Mouse (Mus musculus) stomach, postnatal 0 days (tissue): Measurements from ENCODE around the gene Rplp0. TPM values are rescaled to one million over a fixed set of nuclear protein-coding genes. Genes with fewer than 3 reads are reported as not detected.

Experiments used
- ATAC-seq: fragments of 200-750 bp; cut with Nextera tagmentation; 2 replicates; pipeline ENCODE4 v1.8.0; 2017; ENCODE audit not compliant: low FRiP score, low TSS enrichment
- DNase-seq: peaks from one replicate; pipeline ENCODE4 v3.0.0-alpha.2; 2016; ENCODE audit warnings: low spot score
- H3K27ac ChIP-seq: fragments of 300-500 bp; sonication (generic); replicated peaks from 2 replicates; pipeline ENCODE4 v1.5.1; 2014; ENCODE audit warnings: mild to moderate bottlenecking, control low read depth
- H3K27me3 ChIP-seq: fragments of 300-500 bp; sonication (generic); 2 replicates; pipeline ENCODE4 v1.6.1; 2014; ENCODE audit warnings: low read length; ENCODE audit not compliant: control insufficient read depth, insufficient read depth
- H3K36me3 ChIP-seq: fragments of 300-500 bp; sonication (generic); 2 replicates; pipeline ENCODE4 v1.6.1; 2014; ENCODE audit warnings: low read length, mixed read lengths; ENCODE audit not compliant: control insufficient read depth, insufficient read depth
- H3K4me1 ChIP-seq: fragments of 300-500 bp; sonication (generic); replicated peaks from 2 replicates; pipeline ENCODE4 v1.6.1; 2014; ENCODE audit warnings: antibody characterized with exemption; ENCODE audit not compliant: control insufficient read depth, insufficient read depth
- H3K4me2 ChIP-seq: fragments of 300-500 bp; sonication (generic); replicated peaks from 2 replicates; pipeline ENCODE4 v1.6.1; 2014; ENCODE audit warnings: low read depth, mild to moderate bottlenecking, control low read depth, moderate library complexity
- H3K4me3 ChIP-seq: fragments of 300-500 bp; sonication (generic); 2 replicates; pipeline ENCODE4 v1.5.1; 2014; ENCODE audit warnings: low read depth, low read length, control low read depth
- H3K9ac ChIP-seq: fragments of 300-500 bp; sonication (generic); 2 replicates; pipeline ENCODE4 v1.6.1; 2014; ENCODE audit warnings: mild to moderate bottlenecking, low read length, control low read depth, mixed read lengths
- H3K9me3 ChIP-seq: fragments of 300-500 bp; sonication (generic); 2 replicates; pipeline ENCODE4 v1.6.1; 2016; ENCODE audit warnings: low read length; ENCODE audit not compliant: control insufficient read depth
- CTCF ChIP-seq: IDR thresholded peaks from 2 replicates; pipeline ENCODE4 v1.5.1; 2016; ENCODE audit warnings: antibody characterized with exemption, low read depth, mild to moderate bottlenecking, moderate library complexity
- EP300 ChIP-seq: optimal IDR thresholded peaks from 2 replicates; pipeline ENCODE3; 2016; ENCODE audit warnings: antibody characterized with exemption
- WGBS: fragments of 180-500 bp; shearing (Covaris S2); extraction: QIAGEN DNeasy Blood & Tissue Kit; methylation state at CpG from one replicate; pipeline ENCODE4 v1.1.7; 2014; 5-methylcytosine and 5-hydroxymethylcytosine counted together
- polyA plus RNA-seq: library from polyadenylated mRNA; unstranded; fragments of >200 nt; fragmentation: Nextera tagmentation; extraction: Ambion mirVana; gene quantifications from 2 replicates; pipeline ENCODE4 v1.2.1, GENCODE M21; 2015

Gene Rplp0
- polyA plus RNA-seq, 1 experiment from 2014 or later, result 1,335 TPM

DNA sequence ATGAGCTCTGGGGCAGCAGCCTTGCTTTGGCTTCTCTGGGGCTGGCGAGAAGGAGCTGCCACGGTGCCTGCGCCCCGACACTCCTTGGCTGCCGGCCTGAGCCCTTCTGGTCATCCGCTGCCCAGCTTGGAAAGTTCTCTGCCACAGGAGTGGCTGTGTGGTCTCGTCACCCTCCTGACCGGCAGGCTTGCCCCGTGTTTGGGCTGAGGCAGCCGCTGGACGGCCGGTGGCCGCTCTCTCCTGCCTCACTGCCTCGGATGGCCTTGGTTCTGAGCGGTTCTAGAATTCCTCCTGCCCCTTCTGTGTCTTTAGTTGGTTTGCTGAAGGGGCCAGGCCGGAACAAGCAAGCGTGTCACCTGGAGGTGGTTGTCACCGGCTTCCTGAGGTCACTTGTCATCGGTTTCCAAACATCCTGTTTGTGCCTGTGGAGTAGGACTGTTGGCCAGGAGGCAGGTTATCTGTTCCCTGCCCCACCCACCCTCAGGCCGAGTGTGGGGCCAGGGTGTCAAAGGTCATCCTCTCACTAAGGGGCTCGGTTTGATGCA lies 38.9 kb upstream of the Rplp0 start:
- DNase-seq (no peak), ATAC-seq (peak; percentile 28)
- Histone ChIP-seq H3K27ac (peak overlapping the region; percentile 70), H3K4me1 (peaks cover 10% of the 10 kb centered on the region; the same call in 1 of the 2 replicates), H3K4me2 (peak overlapping the region; percentile 15), H3K36me3 (no peaks in the 10 kb centered on the region), H3K4me3 (no peak overlapping the region), H3K9me3 (no peaks in the 10 kb centered on the region), H3K9ac (no peak overlapping the region), H3K27me3 (no peaks in the 10 kb centered on the region)
- WGBS, result 54% methylated on average over 21 of the region's 21 CpGs
- TF ChIP-seq CTCF (no peak), EP300 (no peak)

DNA sequence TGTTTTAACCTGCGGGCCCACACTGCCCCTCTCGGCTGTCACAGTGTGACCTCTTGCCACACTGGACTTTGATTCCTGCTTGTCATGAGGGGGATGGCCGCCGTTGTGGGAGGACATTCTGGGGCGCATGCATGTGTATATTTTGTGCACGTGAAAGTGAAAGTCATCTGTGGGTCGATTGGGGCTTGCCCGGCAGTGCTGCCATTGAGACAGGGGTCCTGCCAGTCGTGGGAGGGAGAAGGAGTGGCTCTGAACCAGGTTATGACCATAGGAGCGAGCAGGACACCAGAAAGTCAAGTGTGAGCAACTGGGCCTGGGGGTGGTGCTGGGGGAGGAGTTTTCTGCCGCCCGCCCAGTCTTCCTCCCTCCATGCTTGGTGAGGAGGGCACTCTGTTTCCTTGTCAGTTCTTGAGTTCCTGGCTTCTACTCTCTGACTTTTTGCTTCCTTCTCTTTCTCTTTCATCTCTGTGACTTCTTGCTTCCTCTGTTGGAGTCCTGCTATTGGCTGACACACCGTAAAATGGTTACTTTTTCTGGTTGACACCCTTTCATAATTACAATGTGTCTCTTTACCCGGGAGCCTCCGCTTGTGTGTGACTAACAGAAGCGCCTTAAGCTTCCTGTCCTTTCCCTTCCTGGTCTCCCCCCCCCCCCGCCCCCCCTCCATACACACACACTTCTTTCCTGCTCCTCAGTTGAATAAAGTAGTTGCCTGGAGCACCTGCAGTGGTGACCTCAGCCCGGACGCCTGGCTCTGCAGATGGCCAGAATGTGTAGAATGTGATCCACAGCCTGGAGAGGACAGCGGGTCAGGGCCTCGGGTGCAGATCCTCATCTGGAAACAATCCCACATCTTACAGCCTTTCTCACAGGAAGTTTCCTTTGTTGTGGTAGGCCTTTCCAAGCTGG lies 37.5 kb upstream of the Rplp0 start:
- Histone ChIP-seq H3K36me3 (no peaks in the 10 kb centered on the region), H3K27ac (peak overlapping the region; percentile 81), H3K27me3 (no peaks in the 10 kb centered on the region), H3K9me3 (no peaks in the 10 kb centered on the region), H3K4me3 (no peak overlapping the region), H3K4me1 (peaks cover 10% of the 10 kb centered on the region; the same call in 1 of the 2 replicates), H3K4me2 (peak overlapping the region; percentile 17; the same call in 1 of the 2 replicates), H3K9ac (no peak overlapping the region)
- DNase-seq (peak; percentile 71), ATAC-seq (peak; percentile 69)
- WGBS, result 38% methylated on average over 20 of the region's 21 CpGs
- no peak for TF ChIP-seq CTCF
- no peak for TF ChIP-seq EP300

DNA sequence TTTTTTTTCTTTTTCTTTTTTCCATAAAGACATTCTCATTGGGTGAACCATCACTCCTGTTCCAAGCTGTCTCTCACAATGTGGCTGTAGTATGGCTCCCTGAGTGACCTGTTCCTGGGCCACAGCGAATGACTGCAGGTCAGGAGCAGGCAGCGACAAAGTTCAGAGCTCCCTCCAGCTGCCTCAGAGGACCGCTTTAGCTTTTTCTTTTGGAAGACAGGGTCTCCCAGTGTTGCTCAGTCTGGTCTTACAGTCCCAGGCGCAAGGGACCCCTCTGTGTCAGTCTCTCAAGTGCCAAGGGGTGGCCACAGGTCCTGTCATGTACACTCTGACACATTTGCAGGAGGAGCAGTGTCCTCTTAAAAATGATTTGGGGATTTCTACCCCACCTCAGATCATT lies 36.7 kb upstream of the Rplp0 start:
- no peaks in the 10 kb centered on the region for H3K9me3 ChIP-seq
- TF ChIP-seq CTCF (no peak), EP300 (no peak)
- no peaks in the 10 kb centered on the region for H3K27me3 ChIP-seq
- no peak for DNase-seq
- no peak overlapping the region for H3K4me2 ChIP-seq
- H3K4me3 ChIP-seq, result no peak overlapping the region
- WGBS, result 89% methylated on average over 4 of the region's 4 CpGs
- no peak for ATAC-seq
- H3K9ac ChIP-seq, result no peak overlapping the region
- peak overlapping the region; percentile 61; the same call in 1 of the 2 replicates for H3K27ac ChIP-seq
- H3K36me3 ChIP-seq, result no peaks in the 10 kb centered on the region
- peaks cover 10% of the 10 kb centered on the region; the same call in 1 of the 2 replicates for H3K4me1 ChIP-seq

DNA sequence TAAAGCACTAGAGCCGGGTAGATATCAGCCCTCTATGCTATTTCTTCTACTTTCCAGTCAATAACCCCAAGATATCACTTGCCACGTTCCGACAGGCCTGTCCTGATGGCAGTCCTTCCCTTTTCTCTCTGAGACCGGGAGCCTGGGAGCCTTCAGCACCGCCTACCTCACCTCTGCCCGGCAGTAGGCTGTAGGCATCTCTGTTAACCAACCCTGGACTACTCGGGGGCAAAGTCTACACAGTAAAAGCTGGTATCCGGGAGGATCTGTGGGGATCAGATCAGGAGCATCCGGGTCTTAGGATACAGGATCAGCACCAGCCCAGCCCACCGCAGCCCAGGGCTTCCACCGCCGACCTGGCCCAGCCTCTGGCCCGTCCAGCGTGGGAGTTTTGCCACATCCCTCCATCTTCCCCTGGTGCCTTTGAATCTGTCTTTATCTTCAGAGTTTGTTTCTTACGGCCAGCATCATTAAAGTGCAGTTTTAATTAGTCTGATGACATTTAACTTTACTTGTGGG lies 36.2 kb upstream of the Rplp0 start:
- TF ChIP-seq CTCF (no peak), EP300 (no peak)
- Histone ChIP-seq H3K9me3 (no peaks in the 10 kb centered on the region), H3K27ac (peak overlapping the region; percentile 61; the same call in 1 of the 2 replicates), H3K4me1 (peaks cover 10% of the 10 kb centered on the region; the same call in 1 of the 2 replicates), H3K9ac (no peak overlapping the region), H3K36me3 (no peaks in the 10 kb centered on the region), H3K4me3 (no peak overlapping the region), H3K4me2 (no peak overlapping the region), H3K27me3 (no peaks in the 10 kb centered on the region)
- ATAC-seq (no peak), DNase-seq (no peak)
- WGBS, result 69% methylated on average over 15 of the region's 15 CpGs

DNA sequence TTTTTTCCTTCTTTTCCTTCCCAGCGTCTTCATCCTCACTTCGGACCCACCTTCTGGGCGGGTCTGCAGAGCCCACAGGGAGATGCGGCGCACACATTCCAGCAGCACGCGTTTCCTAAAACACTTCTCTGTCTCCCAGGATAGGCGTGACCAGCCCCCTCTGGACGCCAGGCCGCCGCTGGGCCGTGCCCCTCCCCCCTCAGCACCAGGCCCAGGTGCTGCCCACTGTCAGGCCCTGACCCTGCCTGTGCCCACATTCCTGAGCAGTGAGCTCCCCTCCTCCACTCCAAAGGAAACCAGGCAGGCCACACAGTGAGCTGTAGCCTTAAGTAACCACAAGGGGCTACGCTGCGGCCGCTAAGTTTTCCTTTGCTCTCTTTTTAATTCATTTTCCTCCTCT lies 35.3 kb upstream of the Rplp0 start:
- peak overlapping the region; percentile 13; the same call in 1 of the 2 replicates for H3K9ac ChIP-seq
- peak; percentile 26; the same call in 1 of the 2 replicates for ATAC-seq
- WGBS, result 20% methylated on average over 15 of the region's 15 CpGs
- 0 out of 2 replicates have a peak overlapping the region, but pooled peaks have one; percentile 5 for H3K4me2 ChIP-seq
- TF ChIP-seq EP300 (no peak), CTCF (peak; percentile 57)
- peak overlapping the region; percentile 63 for H3K27ac ChIP-seq
- H3K4me3 ChIP-seq, result no peak overlapping the region
- H3K27me3 ChIP-seq, result no peaks in the 10 kb centered on the region
- H3K9me3 ChIP-seq, result no peaks in the 10 kb centered on the region
- no peaks in the 10 kb centered on the region for H3K36me3 ChIP-seq
- DNase-seq, result no peak
- H3K4me1 ChIP-seq, result peaks cover 10% of the 10 kb centered on the region; the same call in 1 of the 2 replicates
